Mouse (Mus musculus) erythroblast, embryonic 14.5 days (primary cell): ENCODE measurements around the gene Cog2.

Experiments
- GATA1 ChIP-seq: IDR thresholded peaks from 2 replicates; pipeline ENCODE4 v1.6.1; 2012; ENCODE audit warnings: low read length, inconsistent platforms, mixed read lengths
- TAL1 ChIP-seq: IDR thresholded peaks from 3 replicates; pipeline ENCODE4 v1.6.1; 2012; ENCODE audit warnings: low read length, inconsistent platforms, mixed read lengths

- TF ChIP-seq GATA1 (no peak), TAL1 (no peak)
These were observed 35.6 kb downstream of the Cog2 start for GRCm38 (mm10) chr8:124556164-124556563.
